Mouse (Mus musculus) testis, adult 2 months (tissue): ENCODE data around the gene Gmppb.

Experiments used
- CTCF ChIP-seq: fragments of 200-500 bp; IDR thresholded peaks from 2 replicates; pipeline ENCODE4 v1.5.1; 2012; ENCODE audit warnings: low read depth, mild to moderate bottlenecking, inconsistent platforms, low read length, moderate library complexity; ENCODE audit not compliant: control insufficient read depth, insufficient read depth, insufficient replicate concordance
- POLR2A ChIP-seq: fragments of 200-500 bp; IDR thresholded peaks from 2 replicates; pipeline ENCODE4 v1.6.1; 2012; ENCODE audit warnings: low read depth, mild to moderate bottlenecking, inconsistent platforms, low read length, moderate library complexity; ENCODE audit not compliant: control insufficient read depth

GRCm38 (mm10) chr9:108063361-108063760 is 14.3 kb downstream of the Gmppb start:
- no peak for TF ChIP-seq CTCF
- no peak for TF ChIP-seq POLR2A
